Mouse (Mus musculus) embryonic facial prominence, embryonic 13.5 days (tissue): ENCODE data around the gene Nceh1. TPM values are rescaled to one million over a fixed set of nuclear protein-coding genes. Genes with fewer than 3 reads are reported as not detected.

Source experiments
- ATAC-seq: fragments of 200-750 bp; cut with Nextera tagmentation; 2 replicates; pipeline ENCODE4 v1.8.0; 2017; ENCODE audit warnings: low read depth; ENCODE audit not compliant: insufficient number of reproducible peaks, insufficient read depth, low FRiP score, low TSS enrichment
- H3K27ac ChIP-seq: fragments of 300-500 bp; sonication (generic); 2 replicates; pipeline ENCODE4 v1.5.1; 2015; ENCODE audit warnings: moderate library complexity, mild to moderate bottlenecking, inconsistent platforms
- H3K27me3 ChIP-seq: fragments of 300-500 bp; sonication (generic); 2 replicates; pipeline ENCODE4 v1.6.1; 2015; ENCODE audit warnings: mild to moderate bottlenecking, inconsistent platforms
- H3K36me3 ChIP-seq: fragments of 300-500 bp; sonication (generic); 2 replicates; pipeline ENCODE4 v1.6.1; 2015; ENCODE audit warnings: mild to moderate bottlenecking, inconsistent platforms
- H3K4me1 ChIP-seq: fragments of 300-500 bp; sonication (generic); 2 replicates; pipeline ENCODE4 v1.6.1; 2015; ENCODE audit warnings: inconsistent platforms
- H3K4me2 ChIP-seq: fragments of 300-500 bp; sonication (generic); 2 replicates; pipeline ENCODE4 v1.6.1; 2015; ENCODE audit warnings: moderate library complexity, mild to moderate bottlenecking, inconsistent platforms
- H3K4me3 ChIP-seq: fragments of 300-500 bp; sonication (generic); 2 replicates; pipeline ENCODE4 v1.5.1; 2015; ENCODE audit warnings: mild to moderate bottlenecking, inconsistent platforms
- H3K9ac ChIP-seq: fragments of 300-500 bp; sonication (generic); 2 replicates; pipeline ENCODE4 v1.6.1; 2015; ENCODE audit warnings: mild to moderate bottlenecking, inconsistent platforms
- H3K9me3 ChIP-seq: fragments of 300-500 bp; sonication (generic); 2 replicates; pipeline ENCODE4 v1.6.1; 2016; ENCODE audit warnings: inconsistent platforms
- WGBS: fragments of 180-500 bp; shearing (Covaris S2); methylation state at CpG from one replicate; pipeline ENCODE4 v1.1.7; 2015; ENCODE audit warnings: mixed read lengths; 5-methylcytosine and 5-hydroxymethylcytosine counted together
- polyA plus RNA-seq: library from polyadenylated mRNA; unstranded; fragments of >200 nt; fragmentation: Nextera tagmentation; extraction: Ambion mirVana; gene quantifications from 2 replicates; pipeline ENCODE4 v1.2.1, GENCODE M21; 2015

The Nceh1 gene
- polyA plus RNA-seq, 1 experiment from 2014 or later: 3.9 TPM

- Histone ChIP-seq H3K4me2 (no peak overlapping the region), H3K4me3 (no peak overlapping the region), H3K4me1 (peaks cover 12% of the 10 kb centered on the region), H3K27ac (no peak overlapping the region), H3K27me3 (no peaks in the 10 kb centered on the region), H3K9me3 (0 out of 2 replicates have a peak, but pooled peaks cover 3% of the 10 kb centered on the region), H3K9ac (no peak overlapping the region), H3K36me3 (no peaks in the 10 kb centered on the region)
- 38% methylated on average over 7 of the region's 7 CpGs for WGBS
- ATAC-seq: no peak
Measured at GRCm38 (mm10) chr3:27210271-27210670, 27.5 kb downstream of the Nceh1 start.

- no peak overlapping the region for H3K4me2 ChIP-seq
- H3K27me3 ChIP-seq: no peaks in the 10 kb centered on the region
- H3K27ac ChIP-seq: no peak overlapping the region
- no peak overlapping the region for H3K4me3 ChIP-seq
- H3K36me3 ChIP-seq: no peaks in the 10 kb centered on the region
- H3K9me3 ChIP-seq: 0 out of 2 replicates have a peak, but pooled peaks cover 1% of the 10 kb centered on the region
- WGBS: 78% methylated on average over 8 of the region's 8 CpGs
- no peak overlapping the region for H3K9ac ChIP-seq
- no peaks in the 10 kb centered on the region for H3K4me1 ChIP-seq
- ATAC-seq: no peak
Measured at GRCm38 (mm10) chr3:27214016-27214816, 31.5 kb downstream of the Nceh1 start.

GRCm38 (mm10) chr3:27217331-27217730 is 34.6 kb downstream of the Nceh1 start:
- Histone ChIP-seq H3K27me3 (no peaks in the 10 kb centered on the region), H3K9me3 (no peaks in the 10 kb centered on the region), H3K27ac (no peak overlapping the region), H3K4me1 (no peaks in the 10 kb centered on the region), H3K9ac (no peak overlapping the region), H3K4me3 (no peak overlapping the region), H3K4me2 (no peak overlapping the region), H3K36me3 (no peaks in the 10 kb centered on the region)
- 84% methylated on average over 7 of the region's 7 CpGs for WGBS
- ATAC-seq: no peak

- Histone ChIP-seq H3K4me1 (no peaks in the 10 kb centered on the region), H3K27ac (no peak overlapping the region), H3K4me2 (no peak overlapping the region), H3K9me3 (no peaks in the 10 kb centered on the region), H3K36me3 (no peaks in the 10 kb centered on the region), H3K4me3 (no peak overlapping the region), H3K9ac (no peak overlapping the region), H3K27me3 (no peaks in the 10 kb centered on the region)
- ATAC-seq: no peak
- 89% methylated on average over 5 of the region's 5 CpGs for WGBS
Measured at GRCm38 (mm10) chr3:27218604-27219003, 35.8 kb downstream of the Nceh1 start.

GRCm38 (mm10) chr3:27222052-27222451 is 39.3 kb downstream of the Nceh1 start:
- Histone ChIP-seq H3K36me3 (no peaks in the 10 kb centered on the region), H3K27ac (no peak overlapping the region), H3K4me1 (no peaks in the 10 kb centered on the region), H3K9ac (no peak overlapping the region), H3K27me3 (no peaks in the 10 kb centered on the region), H3K9me3 (no peaks in the 10 kb centered on the region), H3K4me2 (no peak overlapping the region), H3K4me3 (no peak overlapping the region)
- WGBS: 71% methylated on average over 2 of the region's 2 CpGs
- no peak for ATAC-seq

- H3K4me3 ChIP-seq: no peak overlapping the region
- no peak overlapping the region for H3K9ac ChIP-seq
- H3K4me1 ChIP-seq: no peaks in the 10 kb centered on the region
- no peaks in the 10 kb centered on the region for H3K36me3 ChIP-seq
- no peak overlapping the region for H3K27ac ChIP-seq
- ATAC-seq: no peak
- WGBS: 77% methylated on average over 17 of the region's 17 CpGs
- H3K4me2 ChIP-seq: no peak overlapping the region
- no peaks in the 10 kb centered on the region for H3K9me3 ChIP-seq
- no peaks in the 10 kb centered on the region for H3K27me3 ChIP-seq
Measured at GRCm38 (mm10) chr3:27222488-27222887, 39.7 kb downstream of the Nceh1 start.

GRCm38 (mm10) chr3:27227629-27228453 is 45.1 kb downstream of the Nceh1 start:
- no peaks in the 10 kb centered on the region for H3K9me3 ChIP-seq
- no peaks in the 10 kb centered on the region for H3K36me3 ChIP-seq
- H3K4me1 ChIP-seq: no peaks in the 10 kb centered on the region
- H3K27me3 ChIP-seq: no peaks in the 10 kb centered on the region
- H3K9ac ChIP-seq: no peak overlapping the region
- no peak overlapping the region for H3K4me2 ChIP-seq
- ATAC-seq: no peak
- H3K27ac ChIP-seq: no peak overlapping the region
- no peak overlapping the region for H3K4me3 ChIP-seq
- WGBS: 87% methylated on average over 3 of the region's 3 CpGs

GRCm38 (mm10) chr3:27228530-27229309 is 46.0 kb downstream of the Nceh1 start:
- no peak overlapping the region for H3K4me3 ChIP-seq
- no peak for ATAC-seq
- no peaks in the 10 kb centered on the region for H3K36me3 ChIP-seq
- H3K9me3 ChIP-seq: no peaks in the 10 kb centered on the region
- no peak overlapping the region for H3K4me2 ChIP-seq
- no peaks in the 10 kb centered on the region for H3K27me3 ChIP-seq
- H3K9ac ChIP-seq: no peak overlapping the region
- no peaks in the 10 kb centered on the region for H3K4me1 ChIP-seq
- H3K27ac ChIP-seq: no peak overlapping the region
- whole genome bisulfite sequencing: 78% methylated on average over 11 of the region's 11 CpGs

- no peaks in the 10 kb centered on the region for H3K4me1 ChIP-seq
- no peaks in the 10 kb centered on the region for H3K27me3 ChIP-seq
- no peaks in the 10 kb centered on the region for H3K36me3 ChIP-seq
- H3K9ac ChIP-seq: no peak overlapping the region
- no peak for ATAC-seq
- WGBS: 76% methylated on average over 4 of the region's 4 CpGs
- no peak overlapping the region for H3K4me3 ChIP-seq
- H3K4me2 ChIP-seq: no peak overlapping the region
- H3K9me3 ChIP-seq: no peaks in the 10 kb centered on the region
- H3K27ac ChIP-seq: no peak overlapping the region
Measured at GRCm38 (mm10) chr3:27233361-27233760, 50.6 kb downstream of the Nceh1 start.

GRCm38 (mm10) chr3:27233841-27234240 is 51.1 kb downstream of the Nceh1 start:
- WGBS: 83% methylated on average over 6 of the region's 6 CpGs
- no peak for ATAC-seq

GRCm38 (mm10) chr3:27234976-27235375 is 52.2 kb downstream of the Nceh1 start:
- no peak for ATAC-seq
- H3K36me3 ChIP-seq: no peaks in the 10 kb centered on the region
- no peak overlapping the region for H3K4me2 ChIP-seq
- no peak overlapping the region for H3K9ac ChIP-seq
- H3K9me3 ChIP-seq: no peaks in the 10 kb centered on the region
- WGBS: 66% methylated on average over 1 of the region's 1 CpGs
- H3K27ac ChIP-seq: no peak overlapping the region
- H3K4me1 ChIP-seq: no peaks in the 10 kb centered on the region
- H3K27me3 ChIP-seq: no peaks in the 10 kb centered on the region
- no peak overlapping the region for H3K4me3 ChIP-seq

More at GRCm38 (mm10) chr3:27233841-27234240, 51.1 kb downstream of the Nceh1 start:
- H3K9ac ChIP-seq: no peak overlapping the region
- no peaks in the 10 kb centered on the region for H3K4me1 ChIP-seq
- no peaks in the 10 kb centered on the region for H3K27me3 ChIP-seq
- no peaks in the 10 kb centered on the region for H3K36me3 ChIP-seq
- H3K4me3 ChIP-seq: no peak overlapping the region
- H3K9me3 ChIP-seq: no peaks in the 10 kb centered on the region
- H3K4me2 ChIP-seq: no peak overlapping the region
- no peak overlapping the region for H3K27ac ChIP-seq
